Mouse (Mus musculus): ENCODE data around the gene Gm11549.
A peak's percentile ranks its signal among the peaks of the same experiment; 100 is the strongest.

Gm11549 gene

GRCm38 (mm10) chr3:36481776-36482193 lies 39.8 kb downstream of the Gm11549 start:
- peak; percentile 43 for DNase-seq (ENCODE audit: extremely low spot score, low spot score)

DNA sequence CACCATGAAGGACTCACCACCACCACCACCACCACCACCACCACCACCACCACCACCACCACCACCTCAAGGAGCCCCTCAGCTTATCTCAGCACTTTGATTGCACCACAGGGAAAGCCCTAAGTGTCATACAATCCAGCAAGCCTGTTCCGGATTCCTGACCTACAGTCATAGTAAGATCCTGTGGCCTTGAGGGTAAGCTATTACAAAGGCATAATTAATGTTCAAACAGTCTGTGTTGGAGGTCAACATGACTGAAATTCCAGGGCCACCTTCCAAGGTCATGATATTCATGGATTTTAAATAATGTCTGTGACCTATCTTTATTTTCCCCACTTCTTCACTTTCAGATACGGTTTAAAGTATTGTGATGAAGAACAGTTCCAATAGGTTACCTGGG lies 41.1 kb downstream of the Gm11549 start:
- no peak for DNase-seq (ENCODE audit: extremely low spot score, low spot score)

GRCm38 (mm10) chr3:36478776-36479175 lies 42.8 kb downstream of the Gm11549 start:
- DNase-seq (ENCODE audit: extremely low spot score, low spot score), result no peak

- DNase-seq (ENCODE audit: extremely low spot score, low spot score), result peak; percentile 29
Observed at GRCm38 (mm10) chr3:36476261-36477155, 45.1 kb downstream of the Gm11549 start.

DNA sequence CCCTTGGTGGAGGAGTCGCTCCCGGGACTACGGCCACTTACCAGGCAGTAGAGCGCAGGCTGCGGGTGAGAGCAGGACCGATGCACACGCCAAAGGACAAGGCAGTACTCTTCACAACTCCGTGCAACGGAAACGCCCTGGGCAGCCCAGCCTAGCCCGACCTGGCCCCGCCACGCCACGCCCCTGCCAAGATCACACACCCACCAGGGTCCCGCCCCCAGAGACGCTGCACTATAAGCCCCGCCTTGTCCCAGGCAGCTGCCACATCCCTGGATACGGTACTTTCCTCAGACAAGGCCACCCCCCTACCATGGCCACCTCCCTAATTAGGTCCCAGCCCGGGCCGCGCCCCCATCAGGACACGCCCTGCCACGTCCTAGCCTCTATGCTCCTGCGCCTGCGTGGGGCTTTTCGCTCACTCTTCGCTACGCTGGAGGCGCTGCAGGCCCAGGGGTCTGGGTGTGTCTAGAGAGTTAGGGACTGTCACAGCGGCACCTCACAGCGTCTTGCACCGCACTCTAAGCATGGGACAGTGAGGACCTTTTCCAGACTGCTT lies 46.0 kb downstream of the Gm11549 start, which contains the start of the genes Anxa5 and 1810062G17Rik:
Anxa5 (minus strand) TSS at position 363 of the 556 bp plus-strand sequence.
1810062G17Rik (plus strand) TSS at position 406 of the 556 bp plus-strand sequence.
- peak; percentile 92 for DNase-seq (ENCODE audit: extremely low spot score, low spot score)

- peak; percentile 29 for DNase-seq (ENCODE audit: extremely low spot score, low spot score)
Observed at GRCm38 (mm10) chr3:36474938-36475483, 46.6 kb downstream of the Gm11549 start.

DNA sequence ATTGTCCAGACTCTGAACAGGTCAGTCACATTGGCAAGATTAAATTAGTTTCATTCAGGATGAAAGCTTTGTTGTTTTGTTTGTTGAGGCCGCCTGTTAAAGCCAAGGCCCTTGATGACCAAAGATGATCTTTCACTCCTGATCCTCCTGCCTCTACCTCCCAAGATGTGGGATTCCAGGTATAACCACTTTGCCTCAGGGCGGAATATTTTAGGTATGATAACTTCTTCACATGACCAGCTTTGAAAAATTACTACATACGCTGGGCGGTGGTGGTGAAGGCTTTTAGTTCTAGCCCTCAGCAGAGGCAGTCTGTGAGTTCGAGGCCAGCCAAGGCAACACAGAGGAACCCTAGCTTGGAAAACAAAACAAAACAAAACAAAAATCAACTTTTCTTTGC lies 47.2 kb downstream of the Gm11549 start:
- DNase-seq (ENCODE audit: extremely low spot score, low spot score), result no peak

- DNase-seq (ENCODE audit: extremely low spot score, low spot score), result no peak
Observed at GRCm38 (mm10) chr3:36473222-36473621, 48.4 kb downstream of the Gm11549 start.

DNA sequence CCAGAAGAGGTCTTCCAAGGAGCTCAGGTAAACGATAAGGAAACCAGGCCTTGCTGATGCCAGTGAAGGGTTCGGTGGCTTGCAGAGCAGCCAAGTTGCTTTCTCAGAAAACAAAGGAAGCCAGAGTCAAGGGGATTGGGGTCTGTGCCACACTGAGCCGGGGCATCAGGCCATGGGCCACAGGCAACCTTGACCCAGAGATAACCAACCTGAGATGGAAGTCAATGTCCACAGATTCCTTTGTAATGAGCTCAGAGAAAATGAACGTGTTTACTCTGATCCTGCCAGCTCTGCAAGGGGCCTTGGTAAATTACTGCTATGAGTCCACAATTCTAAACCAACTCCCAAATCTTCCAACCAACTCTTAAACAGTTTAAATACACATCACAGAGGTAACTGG lies 49.8 kb downstream of the Gm11549 start:
- DNase-seq (ENCODE audit: extremely low spot score, low spot score), result no peak

DNA sequence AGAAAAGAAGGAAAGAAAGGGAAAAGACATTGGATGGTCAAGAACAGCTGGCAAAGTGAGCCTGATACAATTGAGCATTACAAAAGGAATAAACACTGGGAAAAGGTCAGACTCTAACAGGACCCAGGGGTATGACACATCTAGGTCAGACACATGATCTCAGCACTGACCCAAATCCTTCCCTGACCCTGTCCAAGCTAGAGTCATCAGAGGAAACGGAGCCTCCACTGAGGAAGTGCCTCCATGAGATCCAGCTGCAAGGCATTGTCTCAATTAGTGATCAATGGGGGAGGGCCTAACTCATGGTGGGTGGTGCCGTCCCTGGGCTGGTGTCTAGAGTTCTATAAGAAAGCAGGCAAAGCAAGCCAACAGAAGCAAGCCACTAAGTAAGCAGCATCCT lies 52.7 kb downstream of the Gm11549 start:
- no peak for DNase-seq (ENCODE audit: extremely low spot score, low spot score)

GRCm38 (mm10) chr3:36467632-36468031 lies 54.0 kb downstream of the Gm11549 start:
- no peak for DNase-seq (ENCODE audit: extremely low spot score, low spot score)

DNA sequence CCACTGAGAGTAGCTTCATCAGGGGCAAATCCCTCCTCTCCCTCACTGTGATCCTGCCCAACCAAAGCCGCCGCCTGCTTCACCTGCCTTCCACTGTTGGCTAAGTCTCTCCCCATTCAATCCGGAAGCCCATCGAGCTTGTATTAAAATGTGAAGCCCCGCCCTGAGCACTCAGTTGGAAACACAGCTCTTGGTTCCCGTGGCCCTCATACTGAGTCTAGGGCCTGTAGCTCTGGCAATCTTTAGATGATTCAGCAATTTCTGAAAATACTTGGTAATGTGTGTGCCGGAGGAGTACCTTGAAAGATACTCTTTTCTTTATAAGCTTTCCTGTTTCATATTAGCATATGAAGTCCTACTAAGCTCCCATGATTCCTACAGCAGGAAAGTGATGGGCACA lies 56.1 kb downstream of the Gm11549 start:
- no peak for DNase-seq (ENCODE audit: extremely low spot score, low spot score)

Measured in neural tube, embryonic 10.5 days (tissue).